Mouse (Mus musculus): ENCODE results near the gene Ddx46.

DNA sequence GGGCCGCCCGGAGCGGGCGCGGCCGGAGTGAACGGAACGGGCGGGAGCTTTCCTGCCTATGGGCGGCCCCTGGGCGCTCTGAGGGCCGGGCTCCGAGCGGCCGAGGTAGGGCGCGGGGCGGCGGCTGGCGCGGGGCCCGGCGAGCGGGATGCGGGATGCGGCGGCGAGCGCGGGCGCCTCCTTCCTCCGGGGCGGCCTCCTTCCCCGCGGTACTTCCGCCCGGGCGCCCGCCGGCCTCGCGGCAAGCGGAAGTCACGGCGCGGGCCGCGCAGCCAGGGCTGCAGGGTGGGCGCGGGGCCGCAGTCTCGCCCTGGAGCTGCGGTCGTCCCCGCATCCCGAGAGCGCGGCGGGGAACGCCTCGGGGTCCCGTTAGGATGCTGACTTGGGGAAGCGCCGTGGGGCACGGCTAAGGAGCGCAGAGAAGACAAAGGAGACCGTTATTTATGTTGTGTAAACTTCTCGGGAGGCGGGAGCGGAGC is 58.5 kb downstream of the Ddx46 start:
- TF ChIP-seq POLR2A (IDR thresholded peaks at IDR 0.05; ENCODE audit: low read depth, low read length) (no peak), CTCF (IDR thresholded peaks at IDR 0.05; ENCODE audit: extremely low read depth, insufficient read length, insufficient replicate concordance, low read depth, low read length) (no peak)

Measured in small intestine, adult 2 months (tissue).